Mouse (Mus musculus): ENCODE measurements around the gene Galnt17. TPM values are rescaled to one million over a fixed set of nuclear protein-coding genes. Genes with fewer than 3 reads are reported as not detected.

Galnt17 gene
- polyA plus RNA-seq, 1 experiment from 2014 or later = 6.0 TPM

- Histone ChIP-seq H3K4me1 (no peaks in the 10 kb centered on the region), H3K36me3 (no peaks in the 10 kb centered on the region), H3K4me3 (no peak overlapping the region), H3K9me3 (no peaks in the 10 kb centered on the region), H3K27me3 (replicated peaks) (no peaks in the 10 kb centered on the region), H3K4me2 (replicated peaks) (no peak overlapping the region), H3K27ac (no peak overlapping the region), H3K9ac (no peak overlapping the region)
- no peak for ATAC-seq (ENCODE audit: low FRiP score, low read depth)
These were observed 265.2 kb downstream of the Galnt17 start for GRCm38 (mm10) chr5:131043130-131043529.

DNA sequence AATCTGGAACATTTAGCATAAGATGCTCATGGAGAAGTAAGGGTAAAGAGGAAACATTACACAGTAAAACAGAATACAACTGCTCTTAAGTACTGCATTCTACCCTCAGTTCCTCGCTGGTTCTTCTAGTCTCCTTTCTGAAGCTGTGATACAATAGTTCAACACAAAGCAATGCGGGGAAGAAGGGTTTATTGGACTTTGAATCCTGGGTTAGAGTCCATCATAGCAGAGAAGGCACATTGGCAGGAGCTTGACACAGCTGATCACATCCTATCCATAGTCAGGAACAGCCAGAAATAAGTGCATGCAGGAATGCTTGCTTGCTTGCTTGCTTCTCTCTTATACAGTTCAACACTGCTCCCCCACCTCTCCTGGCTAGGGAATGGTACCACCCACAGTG is 267.9 kb downstream of the Galnt17 start:
- H3K36me3 ChIP-seq = no peaks in the 10 kb centered on the region
- no peak overlapping the region for H3K27ac ChIP-seq
- H3K9ac ChIP-seq = no peak overlapping the region
- no peaks in the 10 kb centered on the region for H3K4me1 ChIP-seq
- H3K27me3 ChIP-seq (replicated peaks) = no peaks in the 10 kb centered on the region
- H3K9me3 ChIP-seq = no peaks in the 10 kb centered on the region
- WGBS = 89% methylated on average over 2 of the region's 2 CpGs
- ATAC-seq (ENCODE audit: low FRiP score, low read depth) = no peak
- H3K4me3 ChIP-seq = no peak overlapping the region
- H3K4me2 ChIP-seq (replicated peaks) = no peak overlapping the region

- Histone ChIP-seq H3K9me3 (no peaks in the 10 kb centered on the region), H3K4me3 (no peak overlapping the region), H3K27ac (no peak overlapping the region), H3K36me3 (no peaks in the 10 kb centered on the region), H3K9ac (no peak overlapping the region), H3K4me2 (replicated peaks) (no peak overlapping the region), H3K27me3 (replicated peaks) (no peaks in the 10 kb centered on the region), H3K4me1 (no peaks in the 10 kb centered on the region)
- 78% methylated on average over 5 of the region's 5 CpGs for WGBS
- no peak for ATAC-seq (ENCODE audit: low FRiP score, low read depth)
These were observed 268.5 kb downstream of the Galnt17 start for GRCm38 (mm10) chr5:131039611-131040313.

GRCm38 (mm10) chr5:131024506-131024905 is 283.8 kb downstream of the Galnt17 start:
- no peak for ATAC-seq (ENCODE audit: low FRiP score, low read depth)
- no peak overlapping the region for H3K4me3 ChIP-seq
- H3K4me1 ChIP-seq = peaks cover 11% of the 10 kb centered on the region; the same call in 1 of the 2 replicates
- H3K9ac ChIP-seq = no peak overlapping the region
- H3K4me2 ChIP-seq (replicated peaks) = no peak overlapping the region
- no peaks in the 10 kb centered on the region for H3K36me3 ChIP-seq
- no peak overlapping the region for H3K27ac ChIP-seq
- no peaks in the 10 kb centered on the region for H3K9me3 ChIP-seq
- 84% methylated on average over 3 of the region's 3 CpGs for WGBS
- no peaks in the 10 kb centered on the region for H3K27me3 ChIP-seq (replicated peaks)

DNA sequence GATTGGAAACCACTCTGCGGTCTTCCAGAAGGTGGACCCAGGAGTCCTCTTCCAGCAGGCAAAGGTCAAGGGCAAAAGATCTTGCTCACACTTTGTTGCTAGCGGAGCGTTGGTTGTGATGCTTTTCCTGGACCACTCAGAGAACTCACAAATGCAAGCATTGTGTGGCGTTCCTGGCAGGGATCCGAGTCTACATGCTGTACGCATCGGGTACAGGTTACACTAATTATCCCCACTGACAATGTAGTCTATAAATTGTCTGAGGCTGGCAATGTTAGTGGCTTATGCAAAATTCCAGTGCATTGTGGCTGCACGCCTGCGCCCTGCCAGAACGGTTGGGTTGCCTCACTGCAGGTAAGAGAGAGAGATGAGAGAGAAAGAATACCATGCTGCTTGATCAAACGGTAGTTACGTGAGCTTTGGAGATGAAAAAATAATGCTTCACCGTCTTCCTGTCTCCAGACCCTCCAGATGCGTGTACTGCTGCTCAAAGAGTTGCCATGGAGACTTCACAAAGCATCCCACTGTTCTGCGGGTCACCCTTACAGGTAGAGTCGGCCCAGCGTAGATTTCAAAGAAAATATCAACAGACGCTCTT is 285.8 kb downstream of the Galnt17 start:
- Histone ChIP-seq H3K27me3 (replicated peaks) (no peaks in the 10 kb centered on the region), H3K4me3 (no peak overlapping the region), H3K36me3 (no peaks in the 10 kb centered on the region), H3K4me2 (replicated peaks) (no peak overlapping the region), H3K9me3 (no peaks in the 10 kb centered on the region), H3K27ac (no peak overlapping the region), H3K9ac (no peak overlapping the region), H3K4me1 (peaks cover 14% of the 10 kb centered on the region)
- 58% methylated on average over 18 of the region's 18 CpGs for WGBS
- ATAC-seq (ENCODE audit: low FRiP score, low read depth) = no peak

GRCm38 (mm10) chr5:131020936-131021335 is 287.4 kb downstream of the Galnt17 start:
- Histone ChIP-seq H3K9ac (no peak overlapping the region), H3K4me3 (no peak overlapping the region), H3K27me3 (replicated peaks) (no peaks in the 10 kb centered on the region), H3K27ac (no peak overlapping the region), H3K4me2 (replicated peaks) (no peak overlapping the region), H3K36me3 (no peaks in the 10 kb centered on the region), H3K9me3 (no peaks in the 10 kb centered on the region), H3K4me1 (peaks cover 14% of the 10 kb centered on the region)
- ATAC-seq (ENCODE audit: low FRiP score, low read depth) = no peak
- 83% methylated on average over 5 of the region's 5 CpGs for WGBS

GRCm38 (mm10) chr5:131019346-131019965 is 288.8 kb downstream of the Galnt17 start:
- 17% methylated on average over 9 of the region's 9 CpGs for WGBS
- Histone ChIP-seq H3K9me3 (no peaks in the 10 kb centered on the region), H3K27me3 (replicated peaks) (no peaks in the 10 kb centered on the region), H3K4me1 (peaks cover 14% of the 10 kb centered on the region), H3K4me3 (no peak overlapping the region), H3K27ac (no peak overlapping the region), H3K4me2 (replicated peaks) (no peak overlapping the region), H3K9ac (no peak overlapping the region), H3K36me3 (no peaks in the 10 kb centered on the region)
- ATAC-seq (ENCODE audit: low FRiP score, low read depth) = no peak

GRCm38 (mm10) chr5:131016066-131016465 is 292.2 kb downstream of the Galnt17 start:
- no peak for ATAC-seq (ENCODE audit: low FRiP score, low read depth)
- H3K4me2 ChIP-seq (replicated peaks) = no peak overlapping the region
- no peaks in the 10 kb centered on the region for H3K27me3 ChIP-seq (replicated peaks)
- WGBS = 90% methylated on average over 4 of the region's 4 CpGs
- H3K36me3 ChIP-seq = no peaks in the 10 kb centered on the region
- no peak overlapping the region for H3K9ac ChIP-seq
- H3K4me3 ChIP-seq = no peak overlapping the region
- no peak overlapping the region for H3K27ac ChIP-seq
- peaks cover 4% of the 10 kb centered on the region; the same call in 1 of the 2 replicates for H3K4me1 ChIP-seq
- no peaks in the 10 kb centered on the region for H3K9me3 ChIP-seq

- H3K4me3 ChIP-seq = no peak overlapping the region
- H3K9ac ChIP-seq = no peak overlapping the region
- no peaks in the 10 kb centered on the region for H3K9me3 ChIP-seq
- no peak for ATAC-seq (ENCODE audit: low FRiP score, low read depth)
- WGBS = 82% methylated on average over 9 of the region's 9 CpGs
- no peak overlapping the region for H3K4me2 ChIP-seq (replicated peaks)
- H3K27me3 ChIP-seq (replicated peaks) = no peaks in the 10 kb centered on the region
- no peak overlapping the region for H3K27ac ChIP-seq
- peaks cover 4% of the 10 kb centered on the region; the same call in 1 of the 2 replicates for H3K4me1 ChIP-seq
- H3K36me3 ChIP-seq = no peaks in the 10 kb centered on the region
These were observed 293.0 kb downstream of the Galnt17 start for GRCm38 (mm10) chr5:131015341-131015740.

GRCm38 (mm10) chr5:131013816-131014215 is 294.5 kb downstream of the Galnt17 start:
- WGBS = 81% methylated on average over 7 of the region's 7 CpGs
- no peaks in the 10 kb centered on the region for H3K36me3 ChIP-seq
- no peak overlapping the region for H3K27ac ChIP-seq

DNA sequence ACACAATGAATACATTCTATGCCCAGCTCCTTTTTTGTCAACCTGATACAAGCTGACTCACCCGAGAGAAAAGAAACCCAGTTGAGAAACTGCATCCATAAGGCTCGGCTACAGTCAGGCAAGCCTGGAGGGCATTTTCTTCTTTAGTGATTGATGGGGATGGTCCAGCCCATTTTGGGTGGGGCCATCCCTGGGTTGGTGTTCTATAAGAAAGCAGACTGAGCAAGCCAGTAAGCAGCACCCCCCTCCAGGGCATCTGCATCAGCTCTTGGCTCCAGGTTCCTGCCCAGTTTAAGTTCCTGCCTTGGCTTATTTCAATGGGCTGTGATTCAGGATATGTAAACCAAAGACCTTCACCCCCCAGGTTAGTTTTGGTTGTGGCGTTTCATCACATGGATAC is 295.2 kb downstream of the Galnt17 start:
- Histone ChIP-seq H3K27me3 (replicated peaks) (no peaks in the 10 kb centered on the region), H3K4me3 (no peak overlapping the region), H3K9me3 (no peaks in the 10 kb centered on the region), H3K36me3 (no peaks in the 10 kb centered on the region), H3K4me1 (no peaks in the 10 kb centered on the region), H3K4me2 (replicated peaks) (no peak overlapping the region), H3K9ac (no peak overlapping the region), H3K27ac (no peak overlapping the region)
- ATAC-seq (ENCODE audit: low FRiP score, low read depth) = no peak
- 64% methylated on average over 3 of the region's 3 CpGs for WGBS

More at GRCm38 (mm10) chr5:131013816-131014215, 294.5 kb downstream of the Galnt17 start:
- Histone ChIP-seq H3K9ac (no peak overlapping the region), H3K27me3 (replicated peaks) (no peaks in the 10 kb centered on the region), H3K4me1 (no peaks in the 10 kb centered on the region), H3K4me2 (replicated peaks) (no peak overlapping the region), H3K9me3 (no peaks in the 10 kb centered on the region), H3K4me3 (no peak overlapping the region)
- ATAC-seq (ENCODE audit: low FRiP score, low read depth) = no peak

- ATAC-seq (ENCODE audit: low FRiP score, low read depth) = no peak
- Histone ChIP-seq H3K36me3 (no peaks in the 10 kb centered on the region), H3K27ac (no peak overlapping the region), H3K9ac (no peak overlapping the region), H3K9me3 (no peaks in the 10 kb centered on the region; the same call in 1 of the 2 replicates), H3K4me1 (no peaks in the 10 kb centered on the region), H3K27me3 (replicated peaks) (no peaks in the 10 kb centered on the region), H3K4me2 (replicated peaks) (no peak overlapping the region), H3K4me3 (no peak overlapping the region)
- WGBS = 60% methylated on average over 6 of the region's 6 CpGs
These were observed 298.8 kb downstream of the Galnt17 start for GRCm38 (mm10) chr5:131009510-131009909.

All from neural tube, embryonic 12.5 days (tissue).